Mouse (Mus musculus) telencephalon, adult 2 months (tissue): ENCODE results near the gene Bak1.

ENCODE experiments used
- DNase-seq: peaks from one replicate; pipeline ENCODE4 v3.0.0-alpha.2; 2011; ENCODE audit warnings: low read depth, low spot score

Gene Bak1

DNA sequence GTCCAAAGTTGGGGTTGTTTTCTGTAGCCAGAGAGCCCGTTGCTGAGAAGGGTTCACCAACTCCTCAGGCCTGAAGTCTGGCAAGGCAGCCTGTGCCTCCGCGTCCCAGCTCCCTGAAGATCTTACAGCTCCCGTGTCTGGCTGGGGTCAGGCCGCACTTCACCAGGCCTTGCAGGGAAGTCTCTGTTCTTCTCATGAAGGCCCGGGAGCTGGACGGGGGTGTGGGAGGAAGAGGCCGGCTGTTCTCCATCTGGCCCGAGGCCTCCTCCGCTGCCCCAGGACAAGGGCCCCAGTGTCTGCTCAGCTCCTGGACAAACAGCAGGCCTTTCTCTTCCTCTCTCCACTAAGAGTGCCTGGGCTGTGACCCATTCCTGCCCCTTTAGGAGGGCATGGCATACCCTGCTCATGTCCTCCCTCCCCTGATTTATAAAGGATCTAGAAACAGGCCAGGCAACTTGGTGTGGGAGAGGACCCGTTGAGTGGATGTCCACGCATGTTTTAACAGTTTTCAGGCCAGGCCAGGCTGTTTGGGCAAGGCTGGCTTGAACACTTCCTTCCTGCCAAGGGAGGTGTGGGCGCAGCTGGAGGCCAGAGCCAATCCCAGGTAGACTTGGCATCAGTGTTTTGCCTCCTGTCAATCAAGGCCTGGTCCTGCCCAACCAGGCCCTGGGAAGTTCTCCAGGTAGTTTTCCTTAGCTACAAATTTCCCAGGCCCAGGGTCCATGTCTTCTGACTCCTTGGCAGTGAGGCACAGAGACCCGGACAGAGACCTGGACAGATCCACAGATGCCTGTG lies 19.8 kb upstream of the Bak1 start:
- no peak for DNase-seq

GRCm38 (mm10) chr17:27047762-27048444 lies 19.1 kb upstream of the Bak1 start:
- DNase-seq: no peak

GRCm38 (mm10) chr17:27045164-27045563 lies 16.4 kb upstream of the Bak1 start:
- DNase-seq: no peak

GRCm38 (mm10) chr17:27042840-27043239 lies 14.0 kb upstream of the Bak1 start:
- DNase-seq: no peak

GRCm38 (mm10) chr17:27041787-27042055 lies 12.9 kb upstream of the Bak1 start:
- DNase-seq: no peak

- no peak for DNase-seq
These were observed 12.4 kb upstream of the Bak1 start for GRCm38 (mm10) chr17:27041046-27041786.

DNA sequence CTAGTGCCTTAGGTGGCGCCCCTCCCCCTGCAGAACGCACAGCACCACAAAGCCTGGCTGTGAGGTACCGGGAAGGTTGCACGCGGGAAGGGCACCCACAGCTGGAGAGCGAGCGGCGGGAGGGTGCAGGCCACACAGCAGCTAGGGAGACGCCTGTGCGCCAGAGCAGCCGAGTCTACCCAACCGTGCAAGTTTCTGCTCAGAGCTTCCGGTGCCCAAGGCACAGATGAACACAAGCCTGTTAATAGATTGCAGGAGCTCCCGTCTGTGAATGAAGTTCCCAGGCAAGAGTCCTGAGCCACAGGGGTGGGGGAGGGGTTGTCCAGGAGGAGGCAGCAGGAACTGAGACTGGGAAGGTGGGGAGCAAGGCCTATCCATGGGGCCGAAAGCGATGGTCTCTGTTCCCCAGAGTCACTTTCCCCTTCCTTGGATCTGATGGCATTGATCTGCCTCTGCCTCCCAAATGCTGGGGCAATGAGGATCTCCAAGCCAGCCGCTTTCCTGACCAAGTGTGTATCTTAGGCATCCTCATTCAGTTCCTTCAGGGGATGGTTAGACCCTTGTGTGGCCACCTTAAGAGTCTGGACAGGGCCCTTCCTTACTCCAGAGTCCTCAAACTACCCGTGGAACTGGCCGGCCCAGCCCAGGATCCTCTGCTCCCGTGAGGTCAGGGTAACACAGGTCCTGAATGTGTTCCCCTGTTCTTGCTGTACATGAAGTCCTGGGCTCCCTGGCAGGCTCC lies 11.7 kb upstream of the Bak1 start:
- DNase-seq: no peak

DNA sequence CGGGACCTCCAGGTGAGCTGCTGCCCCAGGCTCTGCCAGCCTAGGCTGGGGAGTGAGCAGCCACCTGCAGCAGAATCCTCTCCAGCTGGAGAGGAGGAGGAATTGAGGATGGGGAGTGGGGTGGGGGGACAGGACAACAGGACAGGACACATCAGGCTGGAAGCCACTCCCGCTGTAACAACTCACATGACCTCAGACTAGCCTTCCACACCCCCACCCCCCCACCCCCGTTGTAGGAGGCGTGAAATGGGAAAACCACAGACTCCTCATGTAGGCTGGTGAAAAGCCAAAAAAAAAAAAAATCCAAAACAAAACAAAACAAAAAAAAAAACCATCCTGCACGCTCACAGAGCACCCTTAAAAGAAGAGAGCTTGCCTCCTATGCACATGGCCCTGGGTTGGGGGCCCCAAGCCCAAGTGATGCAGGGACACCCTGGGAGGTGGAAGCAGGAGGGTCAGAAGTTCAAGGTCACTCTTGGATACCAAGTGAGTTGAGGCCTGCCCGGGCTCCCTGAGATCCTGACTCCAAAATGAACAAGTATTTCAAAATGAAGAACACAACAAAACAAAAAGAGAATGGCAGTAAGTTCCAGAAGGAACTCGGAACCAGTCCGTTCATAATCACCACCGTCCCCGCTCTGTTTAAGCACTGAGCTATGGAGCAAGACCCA lies 10.8 kb upstream of the Bak1 start:
- DNase-seq: no peak

DNA sequence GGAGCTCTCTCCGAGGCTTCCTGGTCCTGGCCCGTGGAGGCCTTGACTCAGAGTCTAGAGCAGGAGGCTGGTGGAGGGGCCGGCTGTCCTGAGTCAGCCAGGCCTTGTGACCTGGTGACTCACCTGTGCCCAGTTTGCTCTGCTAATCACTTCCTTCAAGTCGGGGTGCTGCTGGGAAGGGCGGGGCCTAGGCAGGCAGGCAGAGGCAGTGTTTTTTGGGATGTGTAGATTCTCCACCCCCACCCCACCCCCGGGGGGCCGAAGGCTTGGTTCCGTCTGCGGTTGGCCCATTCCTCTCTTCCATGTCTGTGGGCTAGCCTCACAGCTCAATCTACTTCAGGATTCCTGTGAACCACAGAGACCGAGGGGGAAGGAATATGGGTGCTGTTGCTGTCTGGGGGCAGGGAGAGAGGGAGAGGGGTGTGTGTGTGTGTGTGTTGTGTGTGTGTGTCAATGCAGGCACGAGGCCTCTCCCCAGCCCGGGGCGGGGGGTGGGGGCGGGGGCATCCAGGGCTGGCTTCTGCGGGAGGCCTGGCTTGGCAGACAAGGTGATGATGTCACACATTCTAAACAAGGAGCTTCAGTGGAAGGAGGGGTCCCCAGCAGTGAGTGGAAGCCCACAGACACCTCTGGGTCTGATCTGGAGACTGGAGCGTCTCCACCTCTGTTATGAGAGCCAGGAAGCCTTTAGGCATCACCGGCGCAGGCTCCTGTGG lies 9.7 kb upstream of the Bak1 start:
- no peak for DNase-seq

DNA sequence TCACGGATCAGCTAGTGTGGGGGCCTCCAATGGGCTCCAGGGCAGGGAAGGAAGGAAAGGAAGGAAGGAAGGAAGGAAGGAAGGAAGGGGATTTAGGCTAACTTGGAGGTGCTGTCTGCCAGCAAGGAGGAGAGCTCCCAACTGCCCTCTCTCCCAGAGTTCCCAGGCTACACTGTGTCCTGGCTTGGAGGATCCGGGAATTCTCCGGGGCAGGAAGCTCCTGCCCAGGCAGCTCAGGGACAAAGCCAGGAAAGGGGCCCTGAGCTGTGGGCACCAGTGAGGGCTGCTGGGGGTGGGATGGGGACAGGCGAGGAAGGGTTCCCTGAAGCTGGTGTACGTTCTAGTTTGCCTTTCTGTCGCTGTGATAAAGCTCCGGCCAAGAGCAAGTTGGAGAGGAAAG lies 7.7 kb upstream of the Bak1 start:
- DNase-seq: no peak

- no peak for DNase-seq
These were observed 4.1 kb upstream of the Bak1 start for GRCm38 (mm10) chr17:27032869-27033268.

DNA sequence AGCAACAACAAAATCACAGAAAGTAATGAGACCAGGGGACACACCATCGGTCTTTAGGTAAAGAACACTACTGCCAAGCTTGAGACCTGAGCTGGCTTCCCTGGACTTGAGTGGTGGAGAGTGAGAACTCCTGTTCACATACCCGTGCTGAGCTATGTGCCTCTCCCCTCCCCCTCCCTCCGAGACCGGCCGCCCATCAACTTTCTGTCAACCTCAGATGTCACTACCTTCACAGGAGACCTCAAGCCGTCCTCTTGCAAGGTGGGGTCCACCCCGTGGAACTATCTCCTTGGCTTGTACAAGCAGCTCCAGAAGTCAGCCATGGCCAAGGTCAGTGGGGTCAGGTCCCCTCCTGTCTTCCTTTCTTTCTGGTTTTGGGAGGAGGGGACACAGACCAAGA lies 3.5 kb upstream of the Bak1 start:
- no peak for DNase-seq

- DNase-seq: no peak
These were observed 2.1 kb upstream of the Bak1 start for GRCm38 (mm10) chr17:27030896-27031295.

DNA sequence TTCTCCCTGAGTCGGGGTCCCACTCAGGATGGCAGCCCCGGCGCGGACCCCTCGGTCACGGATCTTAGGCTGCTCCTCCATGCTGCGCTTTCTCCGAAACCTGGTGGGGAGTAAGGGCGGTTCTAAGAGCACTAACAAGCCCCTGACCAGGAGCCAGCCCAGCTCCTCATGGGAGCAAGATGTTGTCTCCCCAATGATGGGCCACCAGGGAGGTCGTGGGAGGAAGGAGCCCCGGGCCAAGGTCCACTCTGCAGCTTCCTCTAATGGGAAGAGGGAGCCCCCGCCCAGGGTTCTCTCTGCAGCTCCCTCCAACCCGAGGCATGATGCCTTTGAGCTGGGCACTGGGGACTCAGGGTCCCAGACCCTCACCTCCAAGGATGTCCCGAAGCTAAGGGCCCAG lies 622 bp upstream of the Bak1 start:
- DNase-seq: no peak

DNA sequence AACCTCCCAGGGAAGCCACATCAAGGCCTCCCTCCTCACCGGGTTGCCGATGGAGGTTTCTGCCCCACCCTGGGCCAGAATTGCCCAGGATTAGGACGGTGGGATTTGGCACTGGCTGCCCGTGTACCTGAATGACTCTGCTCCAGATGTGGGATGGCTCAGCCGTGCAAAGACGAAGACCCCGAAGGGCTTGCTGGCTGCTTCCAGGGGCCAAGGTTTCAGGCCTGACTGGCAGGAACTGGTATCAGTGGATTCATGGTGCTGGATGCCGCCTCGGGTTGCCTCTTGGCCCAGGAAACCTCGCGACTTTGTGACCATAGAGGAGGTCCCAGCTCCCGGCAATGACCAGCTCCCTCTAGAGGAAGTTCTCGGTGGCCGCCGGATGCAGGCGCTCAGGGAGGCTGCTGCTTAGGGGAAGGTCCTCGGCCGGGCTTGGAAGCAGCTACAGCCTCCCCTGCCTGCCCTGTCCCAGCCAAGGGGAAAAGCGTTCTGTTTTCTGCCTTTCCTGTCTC lies 469 bp downstream of the Bak1 start:
- peak; percentile 74 for DNase-seq

GRCm38 (mm10) chr17:27027460-27028283 lies 1.1 kb downstream of the Bak1 start:
- DNase-seq: no peak

DNA sequence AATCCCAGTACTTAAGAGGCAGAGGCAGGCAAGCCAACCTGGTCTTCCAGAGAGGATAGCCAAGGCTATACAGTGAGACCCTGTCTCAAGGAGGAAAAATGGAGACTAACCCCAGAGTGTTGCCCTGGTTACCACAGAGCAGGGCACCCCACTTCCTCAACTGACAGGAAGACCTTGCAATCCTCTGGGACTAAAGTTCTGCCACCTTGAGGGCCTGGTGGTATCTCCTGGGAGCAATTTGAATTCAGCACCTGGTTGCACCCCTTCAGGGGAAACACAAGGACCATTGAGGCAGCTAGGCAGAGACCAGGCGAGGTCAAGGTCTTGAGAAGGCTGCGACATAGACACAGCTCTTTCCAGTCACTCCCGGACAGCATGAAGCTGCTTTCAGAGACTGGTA lies 2.9 kb downstream of the Bak1 start:
- no peak for DNase-seq

GRCm38 (mm10) chr17:27025326-27025902 lies 3.4 kb downstream of the Bak1 start:
- DNase-seq: no peak

DNA sequence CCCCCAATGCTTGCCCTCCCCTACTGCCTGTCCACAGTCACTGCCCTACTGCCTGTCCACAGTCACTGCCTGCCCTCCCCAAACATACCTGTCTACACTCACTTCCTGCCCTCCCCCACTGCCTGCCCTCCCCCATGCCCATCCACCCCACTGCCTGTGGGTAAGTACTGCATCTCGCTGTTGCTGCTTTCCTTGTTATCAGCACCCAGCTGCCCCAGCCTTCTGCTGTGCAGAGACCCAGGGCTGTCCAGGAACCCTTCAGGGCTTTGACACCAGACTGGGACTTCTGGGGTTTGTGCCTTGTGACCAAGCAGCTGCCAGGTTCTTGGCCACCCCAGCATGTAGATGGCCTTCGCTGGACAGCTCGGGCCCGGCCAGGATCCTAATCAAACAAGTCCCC lies 5.5 kb downstream of the Bak1 start:
- DNase-seq: no peak
